Mouse (Mus musculus): ENCODE data around the gene Pbrm1. TPM values are rescaled to one million over a fixed set of nuclear protein-coding genes. Genes with fewer than 3 reads are reported as not detected.

The Pbrm1 gene
- polyA plus RNA-seq, 1 experiment from 2014 or later = 84.6 TPM

Other genes starting within 250 kb of the Pbrm1 start
- 28.2 and 28.3 TPM in 2 replicates for gene Tmem110, start 193.5 kb upstream of the Pbrm1 start, polyA plus RNA-seq (2014; fragmentation: Nextera tagmentation; extraction: Ambion mirVana)
- 37.2 and 43.6 TPM in 2 replicates for gene Mustn1, start 139.9 kb upstream of the Pbrm1 start, polyA plus RNA-seq (2014; fragmentation: Nextera tagmentation; extraction: Ambion mirVana)
- 0.10 TPM in 1 of 2 replicates, not detected in the other for gene Itih4, start 132.7 kb upstream of the Pbrm1 start, polyA plus RNA-seq (2014; fragmentation: Nextera tagmentation; extraction: Ambion mirVana)
- gene Itih3, start 95.4 kb upstream of the Pbrm1 start, polyA plus RNA-seq (2014; fragmentation: Nextera tagmentation; extraction: Ambion mirVana) = 0.33 and 0.39 TPM in 2 replicates
- gene Itih1, start 75.8 kb upstream of the Pbrm1 start, polyA plus RNA-seq (2014; fragmentation: Nextera tagmentation; extraction: Ambion mirVana) = not detected in 2 replicates
- 9.8 and 9.9 TPM in 2 replicates for gene Nek4, start 67.8 kb upstream of the Pbrm1 start, polyA plus RNA-seq (2014; fragmentation: Nextera tagmentation; extraction: Ambion mirVana)
- 74.2 and 76.1 TPM in 2 replicates for gene Glt8d1, start 17.7 kb upstream of the Pbrm1 start, polyA plus RNA-seq (2014; fragmentation: Nextera tagmentation; extraction: Ambion mirVana)
- 455 and 472 TPM in 2 replicates for gene Spcs1, start 17.5 kb upstream of the Pbrm1 start, polyA plus RNA-seq (2014; fragmentation: Nextera tagmentation; extraction: Ambion mirVana)
- gene Gnl3, start within 50 bp of the Pbrm1 start, polyA plus RNA-seq (2014; fragmentation: Nextera tagmentation; extraction: Ambion mirVana) = 107 and 109 TPM in 2 replicates
- 62.3 and 64.8 TPM in 2 replicates for gene Smim4, start 109.8 kb downstream of the Pbrm1 start, polyA plus RNA-seq (2014; fragmentation: Nextera tagmentation; extraction: Ambion mirVana)
- gene Nt5dc2, start 111.9 kb downstream of the Pbrm1 start, polyA plus RNA-seq (2014; fragmentation: Nextera tagmentation; extraction: Ambion mirVana) = 362 and 371 TPM in 2 replicates
- gene Stab1, start 149.5 kb downstream of the Pbrm1 start, polyA plus RNA-seq (2014; fragmentation: Nextera tagmentation; extraction: Ambion mirVana) = 69.4 and 76.1 TPM in 2 replicates
- 546 and 580 TPM in 2 replicates for gene Tnnc1, start 189.2 kb downstream of the Pbrm1 start, polyA plus RNA-seq (2014; fragmentation: Nextera tagmentation; extraction: Ambion mirVana)
- 296 and 339 TPM in 2 replicates for gene Nisch, start 197.8 kb downstream of the Pbrm1 start, polyA plus RNA-seq (2014; fragmentation: Nextera tagmentation; extraction: Ambion mirVana)
- 0.51 and 0.54 TPM in 2 replicates for gene Sema3g, start 198.7 kb downstream of the Pbrm1 start, polyA plus RNA-seq (2014; fragmentation: Nextera tagmentation; extraction: Ambion mirVana)
- gene Phf7, start 232.2 kb downstream of the Pbrm1 start, polyA plus RNA-seq (2014; fragmentation: Nextera tagmentation; extraction: Ambion mirVana) = 10.0 and 12.8 TPM in 2 replicates
- gene Bap1, start 232.3 kb downstream of the Pbrm1 start, polyA plus RNA-seq (2014; fragmentation: Nextera tagmentation; extraction: Ambion mirVana) = 60.7 and 69.6 TPM in 2 replicates

All from embryonic facial prominence, embryonic 14.5 days (tissue).